In genomic region chr10:56115636-56116180, GRCm38 (mm10) we compare ENCODE assay signal across 7 mouse cellular contexts. TPM values are rescaled to one million over a fixed set of nuclear protein-coding genes. Genes with fewer than 3 reads are reported as not detected.
DNase-seq lines count a peak whose midpoint lies in the region; ATAC-seq and TF ChIP-seq lines count a peak whose summit lies in the region.

No protein-coding gene starts in this region.

- H3K36me3 ChIP-seq in lung, embryonic 15.5 days = no peaks in the 10 kb centered on the region
- no peaks in the 10 kb centered on the region for H3K36me3 ChIP-seq in forebrain, embryonic 11.5 days (ENCODE audit: control insufficient read depth, insufficient read depth, low read length)
- H3K36me3 ChIP-seq in intestine, postnatal 0 days (ENCODE audit: control insufficient read depth, insufficient read depth) = no peaks in the 10 kb centered on the region
- no peaks in the 10 kb centered on the region for H3K36me3 ChIP-seq in lung, postnatal 0 days (ENCODE audit: insufficient read depth, low read length)
- no peaks in the 10 kb centered on the region for H3K36me3 ChIP-seq in stomach, postnatal 0 days (ENCODE audit: control insufficient read depth, insufficient read depth, low read length)

- H3K9me3 ChIP-seq in lung, embryonic 15.5 days = no peaks in the 10 kb centered on the region
- H3K9me3 ChIP-seq in forebrain, embryonic 11.5 days (ENCODE audit: control insufficient read depth, low read length) = no peaks in the 10 kb centered on the region
- H3K9me3 ChIP-seq in intestine, postnatal 0 days (ENCODE audit: control insufficient read depth) = no peaks in the 10 kb centered on the region
- H3K9me3 ChIP-seq in lung, postnatal 0 days (ENCODE audit: low read length) = no peaks in the 10 kb centered on the region
- no peaks in the 10 kb centered on the region for H3K9me3 ChIP-seq in stomach, postnatal 0 days (ENCODE audit: control insufficient read depth, low read length)

- ATAC-seq in lung, embryonic 15.5 days (ENCODE audit: borderline replicate concordance, extremely low read depth, low FRiP score, low TSS enrichment) = peak; percentile 75
- ATAC-seq in forebrain, embryonic 11.5 days (replicated peaks; ENCODE audit: low FRiP score) = peak; percentile 73
- ATAC-seq in intestine, postnatal 0 days = peak; percentile 57
- ATAC-seq in lung, postnatal 0 days = peak; percentile 52
- ATAC-seq in stomach, postnatal 0 days (ENCODE audit: low FRiP score, low TSS enrichment) = peak; percentile 49; the same call in 1 of the 2 replicates

- no peak for DNase-seq in lung, postnatal 25 days (ENCODE audit: low spot score)
- DNase-seq in cerebellum, adult 9-11 months = peak; percentile 78
- DNase-seq in forebrain, embryonic 11.5 days (ENCODE audit: low spot score) = peak; percentile 74
- DNase-seq in lung, postnatal 0 days (ENCODE audit: low spot score) = no peak
- DNase-seq in stomach, postnatal 0 days (ENCODE audit: low spot score) = no peak

- H3K4me1 ChIP-seq in lung, embryonic 15.5 days = peaks cover 6% of the 10 kb centered on the region
- peaks cover 3% of the 10 kb centered on the region; the same call in 1 of the 2 replicates for H3K4me1 ChIP-seq in forebrain, embryonic 11.5 days (replicated peaks; ENCODE audit: control insufficient read depth, insufficient read depth, low read length)
- H3K4me1 ChIP-seq in intestine, postnatal 0 days (replicated peaks; ENCODE audit: control insufficient read depth, insufficient read depth, low read length) = peaks cover 13% of the 10 kb centered on the region; the same call in 1 of the 2 replicates
- peaks cover 3% of the 10 kb centered on the region; the same call in 1 of the 2 replicates for H3K4me1 ChIP-seq in lung, postnatal 0 days (ENCODE audit: insufficient read depth, low read depth, low read length)
- H3K4me1 ChIP-seq in stomach, postnatal 0 days (replicated peaks; ENCODE audit: control insufficient read depth, insufficient read depth) = no peaks in the 10 kb centered on the region

- WGBS in lung, embryonic 15.5 days = 18% methylated on average over 27 of the region's 27 CpGs
- WGBS in forebrain, embryonic 11.5 days = 15% methylated on average over 27 of the region's 27 CpGs
- WGBS in intestine, postnatal 0 days = 20% methylated on average over 23 of the region's 27 CpGs
- 34% methylated on average over 14 of the region's 27 CpGs for WGBS in lung, postnatal 0 days
- WGBS in stomach, postnatal 0 days = 22% methylated on average over 27 of the region's 27 CpGs

- no peak; the same call in 1 of the 2 replicates for TF ChIP-seq CTCF in intestine, postnatal 0 days (IDR thresholded peaks at IDR 0.05; ENCODE audit: low read depth)
- no peak for TF ChIP-seq CTCF in lung, postnatal 0 days (IDR thresholded peaks at IDR 0.05)
- TF ChIP-seq CTCF in stomach, postnatal 0 days (IDR thresholded peaks at IDR 0.05; ENCODE audit: low read depth) = no peak; the same call in 1 of the 2 replicates

- H3K9ac ChIP-seq in lung, embryonic 15.5 days = peak overlapping the region; percentile 47
- peak overlapping the region; percentile 81 for H3K9ac ChIP-seq in forebrain, embryonic 11.5 days (ENCODE audit: low read length)
- peak overlapping the region; percentile 58 for H3K9ac ChIP-seq in intestine, postnatal 0 days (ENCODE audit: low read depth, low read length)
- H3K9ac ChIP-seq in lung, postnatal 0 days (replicated peaks; ENCODE audit: low read depth) = peak overlapping the region; percentile 36; the same call in 1 of the 2 replicates
- peak overlapping the region; percentile 72 for H3K9ac ChIP-seq in stomach, postnatal 0 days (ENCODE audit: low read length)

- peak overlapping the region; percentile 88 for H3K4me2 ChIP-seq in lung, embryonic 15.5 days
- peak overlapping the region; percentile 78 for H3K4me2 ChIP-seq in forebrain, embryonic 11.5 days (ENCODE audit: low read depth, low read length, severe bottlenecking)
- peak overlapping the region; percentile 89 for H3K4me2 ChIP-seq in intestine, postnatal 0 days (replicated peaks; ENCODE audit: low read depth)
- peak overlapping the region; percentile 71 for H3K4me2 ChIP-seq in lung, postnatal 0 days (replicated peaks; ENCODE audit: low read depth, low read length)
- peak overlapping the region; percentile 82 for H3K4me2 ChIP-seq in stomach, postnatal 0 days (replicated peaks; ENCODE audit: low read depth)

- no peak for TF ChIP-seq EP300 in lung, postnatal 0 days (IDR thresholded peaks at IDR 0.05)
- no peak for TF ChIP-seq EP300 in stomach, postnatal 0 days (optimal IDR thresholded peaks at IDR 0.05)

- H3K27me3 ChIP-seq in lung, embryonic 15.5 days = no peaks in the 10 kb centered on the region
- no peaks in the 10 kb centered on the region for H3K27me3 ChIP-seq in forebrain, embryonic 11.5 days (ENCODE audit: control insufficient read depth, insufficient read depth, low read length)
- no peaks in the 10 kb centered on the region for H3K27me3 ChIP-seq in intestine, postnatal 0 days (replicated peaks; ENCODE audit: control insufficient read depth, insufficient read depth, low read length)
- H3K27me3 ChIP-seq in lung, postnatal 0 days (replicated peaks; ENCODE audit: insufficient read depth, low read length) = no peaks in the 10 kb centered on the region
- H3K27me3 ChIP-seq in stomach, postnatal 0 days (ENCODE audit: control insufficient read depth, insufficient read depth, low read length) = no peaks in the 10 kb centered on the region

- no peak overlapping the region for H3K27ac ChIP-seq in lung, embryonic 15.5 days
- H3K27ac ChIP-seq in forebrain, embryonic 11.5 days (ENCODE audit: low read depth, low read length) = peak overlapping the region; percentile 68
- no peak overlapping the region for H3K27ac ChIP-seq in intestine, postnatal 0 days (ENCODE audit: low read depth, low read length)
- H3K27ac ChIP-seq in lung, postnatal 0 days (ENCODE audit: low read length) = no peak overlapping the region
- H3K27ac ChIP-seq in stomach, postnatal 0 days (replicated peaks) = peak overlapping the region; percentile 56; the same call in 1 of the 2 replicates

- peak overlapping the region; percentile 59 for H3K4me3 ChIP-seq in lung, embryonic 15.5 days
- H3K4me3 ChIP-seq in forebrain, embryonic 11.5 days (ENCODE audit: low read depth, low read length) = peak overlapping the region; percentile 51
- peak overlapping the region; percentile 51 for H3K4me3 ChIP-seq in intestine, postnatal 0 days (ENCODE audit: low read depth, low read length)
- H3K4me3 ChIP-seq in lung, postnatal 0 days (ENCODE audit: low read depth, low read length) = peak overlapping the region; percentile 45
- peak overlapping the region; percentile 57 for H3K4me3 ChIP-seq in stomach, postnatal 0 days (ENCODE audit: low read depth, low read length)

RNA-seq across cellular contexts. Expression of gene Msl3l2, which starts 9.0 kb away (rescaled TPM):
- 5.3 and 5.7 TPM in 2 replicates for polyA plus RNA-seq in lung, embryonic 15.5 days (2015; fragmentation: Nextera tagmentation; extraction: Ambion mirVana)
- polyA plus RNA-seq in forebrain, embryonic 11.5 days (2014; fragmentation: Nextera tagmentation; extraction: Ambion mirVana) = 8.0 and 8.6 TPM in 2 replicates
- 2.4 TPM in 2 replicates for polyA plus RNA-seq in intestine, postnatal 0 days (2015; fragmentation: Nextera tagmentation; extraction: Ambion mirVana)
- polyA plus RNA-seq in lung, postnatal 0 days (2015; fragmentation: Nextera tagmentation; extraction: Ambion mirVana) = 7.2 and 8.1 TPM in 2 replicates
- 2.8 and 2.9 TPM in 2 replicates for polyA plus RNA-seq in stomach, postnatal 0 days (2015; fragmentation: Nextera tagmentation; extraction: Ambion mirVana)

Comparison
In these comparisons a context has a peak if more than half of its experiments do, and no peak if none do; other contexts are left out.
1. H3K27ac ChIP-seq: peak in forebrain, embryonic 11.5 days (single experiment) and stomach, postnatal 0 days (single experiment); none in lung, embryonic 15.5 days (single experiment), intestine, postnatal 0 days (single experiment) and lung, postnatal 0 days (single experiment).
2. DNase-seq: peak in cerebellum, adult 9-11 months (single experiment) and forebrain, embryonic 11.5 days (single experiment); none in lung, postnatal 25 days (single experiment), lung, postnatal 0 days (single experiment) and stomach, postnatal 0 days (single experiment).
3. Peak in every context shown above with its lines, with median percentiles within 50 percentile points of each other: ATAC-seq, H3K4me2 ChIP-seq, H3K4me3 ChIP-seq and H3K9ac ChIP-seq.